Mouse (Mus musculus) forebrain, postnatal 0 days (tissue): Measurements from ENCODE around the gene Ocel1. TPM values are rescaled to one million over a fixed set of nuclear protein-coding genes. Genes with fewer than 3 reads are reported as not detected.
A peak's percentile ranks its signal among the peaks of the same experiment; 100 is the strongest.

Experiments
- ATAC-seq: fragments of 200-750 bp; cut with Nextera tagmentation; 2 replicates; pipeline ENCODE4 v1.8.0; 2017; ENCODE audit warnings: mild to moderate bottlenecking, moderate library complexity
- DNase-seq: peaks from one replicate; pipeline ENCODE4 v3.0.0-alpha.2; 2015
- H3K27ac ChIP-seq: fragments of 300-500 bp; sonication (generic); 2 replicates; pipeline ENCODE4 v1.5.1; 2014; ENCODE audit warnings: low read depth, mild to moderate bottlenecking, antibody characterized with exemption, low read length, moderate library complexity, mixed read lengths
- H3K27me3 ChIP-seq: fragments of 300-500 bp; sonication (generic); 2 replicates; pipeline ENCODE4 v1.6.1; 2014; ENCODE audit warnings: mild to moderate bottlenecking, low read length, mixed read lengths; ENCODE audit not compliant: insufficient read depth
- H3K36me3 ChIP-seq: fragments of 300-500 bp; sonication (generic); 2 replicates; pipeline ENCODE4 v1.6.1; 2014; ENCODE audit warnings: mild to moderate bottlenecking, moderate library complexity; ENCODE audit not compliant: insufficient read depth
- H3K4me1 ChIP-seq: fragments of 300-500 bp; sonication (generic); 2 replicates; pipeline ENCODE4 v1.6.1; 2014; ENCODE audit warnings: antibody characterized with exemption; ENCODE audit not compliant: insufficient read depth
- H3K4me2 ChIP-seq: fragments of 300-500 bp; sonication (generic); 2 replicates; pipeline ENCODE4 v1.6.1; 2014; ENCODE audit warnings: low read depth, mild to moderate bottlenecking, moderate library complexity
- H3K4me3 ChIP-seq: fragments of 300-500 bp; sonication (generic); 2 replicates; pipeline ENCODE4 v1.5.1; 2014; ENCODE audit warnings: low read depth, low read length, mixed read lengths
- H3K9ac ChIP-seq: fragments of 300-500 bp; sonication (generic); 2 replicates; pipeline ENCODE4 v1.6.1; 2014; ENCODE audit warnings: mild to moderate bottlenecking
- H3K9me3 ChIP-seq: fragments of 300-500 bp; sonication (generic); 2 replicates; pipeline ENCODE4 v1.6.1; 2016; ENCODE audit warnings: low read length
- CTCF ChIP-seq: sonication (generic); IDR thresholded peaks from 2 replicates; pipeline ENCODE4 v1.5.1; 2016; ENCODE audit warnings: antibody characterized with exemption, control low read depth, low read depth
- WGBS: fragments of 180-500 bp; shearing (Covaris S2); extraction: QIAGEN DNeasy Blood & Tissue Kit; methylation state at CpG from one replicate; pipeline ENCODE4 v1.1.7; 2014; 5-methylcytosine and 5-hydroxymethylcytosine counted together
- polyA plus RNA-seq: library from polyadenylated mRNA; unstranded; fragments of >200 nt; fragmentation: Nextera tagmentation; extraction: Ambion mirVana; gene quantifications from 2 replicates; pipeline ENCODE4 v1.2.1, GENCODE M21; 2015
- total RNA-seq: library from RNA; depleted of rRNA; stranded (reverse); fragments of >200 nt; gene quantifications from 2 replicates; pipeline ENCODE4 v1.2.3, GENCODE M21; 2014

The Ocel1 gene
- total and polyA plus RNA-seq, 2 experiments from 2014 or later = 6.6 to 14.3 TPM

DNA sequence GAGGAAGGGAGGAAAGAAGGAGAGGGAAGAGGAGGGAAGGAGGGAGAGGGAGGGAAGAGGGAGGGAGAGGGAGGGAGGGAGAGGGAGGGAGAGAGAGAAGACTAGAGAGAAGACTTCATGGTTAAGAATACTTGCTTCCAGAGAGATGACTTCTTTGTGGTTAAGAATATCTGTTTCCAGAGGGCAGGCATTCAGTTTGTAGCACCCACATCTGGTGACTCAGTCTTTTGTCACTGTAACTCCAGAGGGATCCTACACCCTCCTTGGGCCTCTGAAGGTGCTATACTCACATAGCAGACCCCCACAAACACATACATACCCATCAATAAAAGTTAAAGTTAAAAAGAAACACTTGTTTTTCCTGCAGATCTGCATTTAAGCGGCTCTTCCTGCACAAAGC lies 19.6 kb upstream of the Ocel1 start:
- Histone ChIP-seq H3K4me1 (no peaks in the 10 kb centered on the region), H3K4me3 (no peak overlapping the region), H3K36me3 (peaks cover 93% of the 10 kb centered on the region), H3K9me3 (no peaks in the 10 kb centered on the region), H3K27me3 (no peaks in the 10 kb centered on the region), H3K9ac (no peak overlapping the region), H3K27ac (no peak overlapping the region), H3K4me2 (no peak overlapping the region)
- 91% methylated on average over 1 of the region's 1 CpGs for WGBS
- no peak for TF ChIP-seq CTCF
- ATAC-seq (no peak), DNase-seq (no peak)

DNA sequence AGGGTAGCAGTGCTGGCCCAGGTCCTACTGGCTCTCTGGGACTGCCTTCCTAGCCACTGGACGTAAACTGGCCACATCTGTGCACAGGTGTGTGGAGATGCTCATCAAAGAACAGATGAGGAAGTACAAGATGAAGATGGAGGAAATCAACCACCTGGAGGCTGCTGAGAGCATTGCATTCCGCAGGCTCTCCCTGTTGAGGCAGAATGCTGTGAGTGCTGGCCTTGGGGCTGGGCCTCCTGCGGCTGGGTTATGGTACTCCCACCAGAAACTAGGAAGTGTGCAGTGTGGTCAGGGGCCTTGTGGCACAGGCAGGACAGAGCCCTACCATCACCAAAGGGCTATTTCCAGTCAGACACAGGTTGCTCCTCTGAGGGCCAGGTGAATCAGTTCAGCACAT lies 13.1 kb upstream of the Ocel1 start:
- Histone ChIP-seq H3K27ac (no peak overlapping the region), H3K36me3 (peaks cover 78% of the 10 kb centered on the region), H3K4me1 (no peaks in the 10 kb centered on the region), H3K4me3 (no peak overlapping the region), H3K9ac (no peak overlapping the region), H3K27me3 (no peaks in the 10 kb centered on the region), H3K4me2 (no peak overlapping the region), H3K9me3 (no peaks in the 10 kb centered on the region)
- 0 out of 2 replicates have a peak, but pooled peaks have one; percentile 21 for TF ChIP-seq CTCF
- ATAC-seq = no peak
- no peak for DNase-seq
- 91% methylated on average over 3 of the region's 3 CpGs for WGBS

DNA sequence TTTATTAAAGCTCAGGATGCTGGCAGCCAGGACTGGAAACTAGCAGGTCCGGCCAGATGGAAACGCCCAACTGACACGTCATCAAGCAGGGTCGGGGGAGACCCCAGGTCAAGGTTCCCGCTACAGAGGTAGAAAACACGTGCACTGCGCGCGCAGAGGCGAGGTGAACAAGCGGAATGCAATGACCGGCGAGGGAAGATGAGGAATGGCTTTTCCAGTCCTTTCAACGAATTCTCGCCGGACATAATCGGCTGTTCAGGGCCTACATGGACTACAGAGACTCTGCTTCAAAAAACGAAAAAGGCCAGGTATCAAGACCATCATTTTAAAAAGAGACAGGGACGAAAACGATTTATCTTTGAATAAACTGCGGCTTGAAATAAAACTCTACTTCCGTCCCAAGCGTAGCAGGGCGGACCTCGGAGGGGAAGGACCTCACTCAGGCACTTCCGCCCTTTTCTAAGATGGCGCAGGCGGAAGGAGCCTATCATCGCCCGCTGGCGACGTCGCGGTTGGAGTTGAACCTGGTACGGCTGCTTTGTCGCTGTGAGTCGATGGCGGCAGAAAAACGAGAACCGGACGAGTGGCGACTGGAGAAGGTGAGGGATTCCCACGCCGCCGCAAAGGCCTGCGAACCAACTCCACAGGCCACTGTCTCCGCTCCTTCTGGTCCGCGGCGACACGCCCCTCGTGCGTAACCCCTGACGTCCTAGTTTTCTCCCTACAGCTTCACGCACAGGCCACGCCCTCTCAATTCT lies 4.1 kb upstream of the Ocel1 start, which contains the start of gene Use1:
Use1 (plus strand) TSS at position 78 of the 758 bp plus-strand sequence.
- Histone ChIP-seq H3K27me3 (no peaks in the 10 kb centered on the region), H3K4me1 (peaks cover 6% of the 10 kb centered on the region; the same call in 1 of the 2 replicates), H3K4me3 (peak within 1 kb of the TSS; percentile 59), H3K9ac (peak within 1 kb of the TSS; percentile 67), H3K9me3 (no peaks in the 10 kb centered on the region), H3K36me3 (peaks cover 13% of the 10 kb centered on the region), H3K4me2 (peak within 1 kb of the TSS; percentile 89), H3K27ac (peak within 1 kb of the TSS; percentile 90)
- ATAC-seq (peak; percentile 83), DNase-seq (peak; percentile 95)
- WGBS = under 1% methylated on average over 56 of the region's 56 CpGs
- TF ChIP-seq CTCF = no peak

DNA sequence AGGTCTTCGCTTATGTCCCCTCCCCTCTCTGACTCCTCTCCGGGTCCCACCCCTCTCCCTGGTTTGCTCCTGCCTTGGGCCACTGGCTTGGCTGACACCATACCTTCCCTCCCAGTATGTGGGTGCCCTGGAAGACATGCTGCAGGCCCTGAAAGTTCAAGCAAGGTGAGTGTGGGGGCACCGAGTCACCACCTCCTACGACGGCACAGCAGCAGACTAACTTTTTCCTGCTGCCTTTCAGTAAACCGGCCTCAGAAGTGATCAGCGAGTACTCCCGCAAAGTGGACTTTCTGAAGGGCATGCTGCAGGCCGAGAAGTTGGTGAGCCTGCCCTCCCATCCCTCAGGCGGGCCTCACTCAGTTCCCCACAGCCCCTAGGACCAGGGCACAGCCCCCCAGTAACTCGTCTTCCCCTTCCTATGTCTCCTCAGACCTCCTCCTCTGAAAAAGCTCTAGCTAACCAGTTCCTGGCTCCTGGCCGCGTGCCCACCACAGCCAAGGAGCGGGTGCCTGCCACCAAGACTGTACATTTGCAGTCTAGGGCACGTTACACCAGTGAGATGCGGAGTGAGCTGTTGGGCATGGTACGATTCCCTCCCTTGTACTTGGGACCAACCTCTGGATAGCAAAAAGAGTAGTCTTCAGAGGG lies 3.4 kb upstream of the Ocel1 start:
- Histone ChIP-seq H3K9me3 (no peaks in the 10 kb centered on the region), H3K27ac (peak overlapping the region; percentile 90), H3K4me2 (peak overlapping the region; percentile 89), H3K9ac (peak overlapping the region; percentile 67), H3K27me3 (no peaks in the 10 kb centered on the region), H3K4me1 (peaks cover 6% of the 10 kb centered on the region; the same call in 1 of the 2 replicates), H3K4me3 (peak overlapping the region; percentile 59), H3K36me3 (peaks cover 13% of the 10 kb centered on the region)
- DNase-seq (no peak), ATAC-seq (no peak)
- 48% methylated on average over 17 of the region's 17 CpGs for WGBS
- no peak for TF ChIP-seq CTCF

DNA sequence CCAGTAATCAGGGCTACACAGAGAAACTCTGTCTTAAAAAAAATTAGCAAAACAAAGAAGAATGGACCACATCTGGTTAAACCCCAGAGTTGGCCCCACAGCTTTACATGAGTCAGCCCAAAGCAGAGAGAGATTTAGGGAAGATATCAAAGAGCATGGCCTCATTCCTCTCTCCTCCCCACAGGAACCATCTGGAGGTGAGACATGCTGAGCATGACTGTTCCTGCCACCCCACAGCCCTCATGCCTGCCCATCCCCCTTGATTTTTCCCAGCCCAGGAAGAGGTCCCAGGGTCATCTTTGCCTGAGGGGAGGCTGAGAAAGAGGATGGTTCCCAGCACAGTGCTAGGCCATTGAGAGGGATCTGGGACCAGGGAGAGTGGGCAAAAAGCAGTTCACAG lies 2.7 kb upstream of the Ocel1 start:
- TF ChIP-seq CTCF = no peak

DNA sequence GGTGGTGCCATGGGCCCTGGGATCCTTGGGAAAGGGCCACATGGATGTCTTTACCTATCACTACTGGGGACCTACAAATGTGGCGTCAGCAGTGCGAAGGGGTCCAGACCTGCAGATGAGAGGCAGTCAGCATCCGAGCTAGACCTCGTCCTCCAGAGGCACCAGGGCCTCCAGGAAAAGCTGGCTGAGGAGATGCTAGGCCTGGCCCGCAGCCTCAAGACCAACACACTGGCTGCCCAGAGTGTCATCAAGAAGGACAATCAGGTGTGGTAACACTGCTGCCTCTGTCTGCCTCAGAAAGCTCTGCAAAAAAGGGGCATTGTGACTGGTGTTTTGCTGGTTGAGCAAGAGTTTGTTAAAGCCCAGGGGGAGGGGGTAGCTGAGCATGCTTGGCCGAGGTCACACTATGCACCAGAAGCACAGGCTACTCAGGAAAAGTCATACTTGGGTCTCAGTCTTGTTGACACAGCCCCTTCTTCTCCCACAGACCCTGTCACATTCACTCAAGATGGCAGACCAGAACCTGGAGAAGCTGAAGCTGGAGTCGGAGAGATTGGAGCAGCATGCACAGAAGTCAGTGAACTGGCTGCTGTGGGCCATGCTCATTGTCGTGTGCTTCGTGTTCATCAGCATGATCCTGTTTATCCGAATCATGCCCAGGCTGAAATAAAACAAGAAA lies 1.9 kb upstream of the Ocel1 start:
- Histone ChIP-seq H3K4me1 (peaks cover 6% of the 10 kb centered on the region; the same call in 1 of the 2 replicates), H3K27me3 (no peaks in the 10 kb centered on the region), H3K4me3 (no peak overlapping the region), H3K4me2 (no peak overlapping the region), H3K9me3 (no peaks in the 10 kb centered on the region), H3K27ac (no peak overlapping the region), H3K9ac (no peak overlapping the region), H3K36me3 (peaks cover 17% of the 10 kb centered on the region)
- DNase-seq (no peak), ATAC-seq (no peak)
- no peak for TF ChIP-seq CTCF
- 93% methylated on average over 10 of the region's 10 CpGs for WGBS

More for the DNA sequence above, 2.7 kb upstream of the Ocel1 start:
- ATAC-seq (no peak), DNase-seq (no peak)
- Histone ChIP-seq H3K4me2 (no peak overlapping the region), H3K4me1 (peaks cover 6% of the 10 kb centered on the region; the same call in 1 of the 2 replicates), H3K9me3 (no peaks in the 10 kb centered on the region), H3K9ac (no peak overlapping the region), H3K36me3 (peaks cover 13% of the 10 kb centered on the region), H3K4me3 (no peak overlapping the region), H3K27me3 (no peaks in the 10 kb centered on the region), H3K27ac (no peak overlapping the region)
